Mouse (Mus musculus) heart, embryonic 16.5 days (tissue): ENCODE measurements at regions not wholly inside any gene's neighbourhood (a gene's known extent, or its start where the extent isn't known, plus 50 kb on each side); places are given as distances from the start of the nearest gene placed in this dataset.

ENCODE experiments used
- ATAC-seq: fragments of 200-750 bp; cut with Nextera tagmentation; replicated peaks from 2 replicates; pipeline ENCODE4 v1.8.0; 2017; ENCODE audit warnings: moderate number of reproducible peaks; ENCODE audit not compliant: insufficient read depth, low FRiP score; ENCODE audit errors: extremely low read depth
- H3K27ac ChIP-seq: fragments of 300-500 bp; sonication (generic); 2 replicates; pipeline ENCODE4 v1.5.1; 2014; ENCODE audit warnings: mild to moderate bottlenecking, low read length, control low read depth, moderate library complexity
- H3K27me3 ChIP-seq: fragments of 300-500 bp; sonication (generic); 2 replicates; pipeline ENCODE4 v1.6.1; 2014; ENCODE audit warnings: low read length, mixed read lengths; ENCODE audit not compliant: control insufficient read depth, insufficient read depth
- H3K36me3 ChIP-seq: fragments of 300-500 bp; sonication (generic); 2 replicates; pipeline ENCODE4 v1.6.1; 2014; ENCODE audit not compliant: control insufficient read depth, insufficient read depth
- H3K4me1 ChIP-seq: fragments of 300-500 bp; sonication (generic); 2 replicates; pipeline ENCODE4 v1.6.1; 2014; ENCODE audit warnings: low read length, mixed read lengths; ENCODE audit not compliant: control insufficient read depth, insufficient read depth
- H3K4me2 ChIP-seq: fragments of 300-500 bp; sonication (generic); 2 replicates; pipeline ENCODE4 v1.6.1; 2014; ENCODE audit warnings: low read depth, mild to moderate bottlenecking, control low read depth, low read length
- H3K4me3 ChIP-seq: fragments of 300-500 bp; sonication (generic); 2 replicates; pipeline ENCODE4 v1.5.1; 2014; ENCODE audit warnings: mild to moderate bottlenecking, control low read depth, low read length
- H3K9ac ChIP-seq: fragments of 300-500 bp; sonication (generic); 2 replicates; pipeline ENCODE4 v1.6.1; 2014; ENCODE audit warnings: low read length, control low read depth
- H3K9me3 ChIP-seq: fragments of 300-500 bp; sonication (generic); replicated peaks from 2 replicates; pipeline ENCODE4 v1.6.1; 2016; ENCODE audit warnings: low read length; ENCODE audit not compliant: control insufficient read depth
- WGBS: fragments of 180-500 bp; shearing (Covaris S2); extraction: QIAGEN DNeasy Blood & Tissue Kit; methylation state at CpG from one replicate; pipeline ENCODE4 v1.1.7; 2014; 5-methylcytosine and 5-hydroxymethylcytosine counted together

DNA sequence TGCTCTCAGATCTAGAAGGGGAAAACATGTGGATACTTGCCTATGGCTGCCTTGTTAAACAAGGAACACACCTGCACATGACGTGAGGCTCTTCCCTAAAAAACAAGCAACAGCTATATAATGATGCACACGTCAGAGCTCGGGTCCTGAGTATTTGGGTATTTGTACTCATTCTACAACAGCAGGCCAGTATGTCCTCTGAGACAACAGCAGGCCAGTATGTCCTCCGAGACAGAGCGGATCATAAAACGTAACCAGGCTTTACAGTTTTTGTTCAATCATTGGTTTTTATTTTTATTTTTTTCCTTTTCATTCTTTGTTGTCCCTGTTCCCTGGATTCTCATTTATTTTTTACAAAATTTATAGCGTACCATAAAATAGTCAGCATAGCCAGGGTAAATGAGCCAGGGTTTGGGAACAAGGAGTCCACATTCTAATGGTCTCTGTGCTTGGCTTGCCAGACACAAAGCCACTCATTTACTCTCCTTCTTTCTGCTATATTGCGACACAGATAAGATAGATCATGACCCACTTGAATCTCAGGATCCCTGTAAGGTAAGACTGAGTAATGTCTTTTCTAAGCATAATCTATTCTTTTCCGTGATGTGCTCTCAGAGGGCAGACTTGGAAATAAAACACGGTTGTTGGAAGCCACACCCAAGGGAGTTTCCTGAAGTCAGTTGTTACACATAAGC lies 111.8 kb downstream of the Avpr1a start:
- 76% methylated on average over 10 of the region's 10 CpGs for WGBS
- Histone ChIP-seq H3K36me3 (no peaks in the 10 kb centered on the region), H3K9me3 (no peaks in the 10 kb centered on the region), H3K9ac (no peak overlapping the region), H3K4me1 (no peaks in the 10 kb centered on the region), H3K4me3 (no peak overlapping the region), H3K27me3 (no peaks in the 10 kb centered on the region), H3K27ac (no peak overlapping the region), H3K4me2 (no peak overlapping the region)
- no peak for ATAC-seq

DNA sequence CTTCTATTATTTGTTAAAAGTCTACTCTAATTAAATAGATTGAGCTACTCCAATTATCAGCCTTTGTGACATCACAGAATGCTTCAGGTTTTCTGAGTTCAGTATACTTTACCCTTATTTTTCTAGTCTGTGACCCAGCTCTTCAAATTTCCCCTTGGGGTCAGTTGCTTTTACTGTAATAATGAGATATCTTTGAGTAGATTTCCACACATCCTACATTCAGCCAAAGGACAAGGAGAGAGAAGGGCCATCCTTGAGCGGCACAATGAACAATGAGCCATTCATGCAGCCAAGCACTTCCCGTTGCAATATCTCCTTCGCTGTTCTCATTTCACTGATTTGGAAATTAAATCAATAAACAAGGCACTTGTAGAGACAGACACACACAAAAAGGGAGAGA lies 113.6 kb downstream of the Avpr1a start:
- Histone ChIP-seq H3K27me3 (no peaks in the 10 kb centered on the region), H3K36me3 (no peaks in the 10 kb centered on the region), H3K4me3 (no peak overlapping the region), H3K9me3 (no peaks in the 10 kb centered on the region), H3K4me1 (no peaks in the 10 kb centered on the region), H3K27ac (no peak overlapping the region), H3K9ac (no peak overlapping the region), H3K4me2 (no peak overlapping the region)
- ATAC-seq = no peak
- 56% methylated on average over 3 of the region's 3 CpGs for WGBS

- H3K9ac ChIP-seq = no peak overlapping the region
- H3K9me3 ChIP-seq = no peaks in the 10 kb centered on the region
- ATAC-seq = no peak
- WGBS = 66% methylated on average over 6 of the region's 6 CpGs
- no peaks in the 10 kb centered on the region for H3K4me1 ChIP-seq
- no peaks in the 10 kb centered on the region for H3K27me3 ChIP-seq
- H3K27ac ChIP-seq = no peak overlapping the region
- H3K4me2 ChIP-seq = no peak overlapping the region
- H3K4me3 ChIP-seq = no peak overlapping the region
- H3K36me3 ChIP-seq = no peaks in the 10 kb centered on the region
These were observed 114.2 kb downstream of the Avpr1a start for GRCm38 (mm10) chr10:122562542-122562941.

DNA sequence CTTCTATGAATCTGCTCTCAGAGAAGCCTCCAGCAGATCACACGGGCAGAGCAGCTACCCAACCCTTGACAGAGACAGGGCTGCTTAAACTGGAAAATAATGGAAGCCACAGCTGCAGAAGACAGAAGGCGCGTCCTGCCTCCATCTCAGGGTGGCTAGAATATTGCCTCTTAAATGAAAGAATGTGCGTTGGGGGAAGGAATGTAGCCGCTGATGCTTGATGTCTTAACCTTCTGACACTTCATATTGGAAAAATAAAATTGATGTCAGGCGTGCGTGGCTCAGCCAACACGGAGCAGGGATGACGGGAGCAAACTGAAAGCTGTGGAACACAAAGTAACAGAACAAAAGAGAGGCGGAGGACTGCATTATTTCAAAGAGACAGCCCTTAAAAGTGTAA lies 114.6 kb upstream of the Ppm1h start:
- Histone ChIP-seq H3K27ac (no peak overlapping the region), H3K4me1 (no peaks in the 10 kb centered on the region), H3K4me3 (no peak overlapping the region), H3K4me2 (peak overlapping the region; percentile 31; the same call in 1 of the 2 replicates), H3K36me3 (no peaks in the 10 kb centered on the region), H3K27me3 (no peaks in the 10 kb centered on the region), H3K9me3 (no peaks in the 10 kb centered on the region), H3K9ac (no peak overlapping the region)
- WGBS = 51% methylated on average over 10 of the region's 10 CpGs
- ATAC-seq = no peak

- WGBS = 83% methylated on average over 10 of the region's 10 CpGs
These were observed 114.1 kb upstream of the Ppm1h start for GRCm38 (mm10) chr10:122564473-122564872.

GRCm38 (mm10) chr10:122566601-122567000 lies 112.0 kb upstream of the Ppm1h start:
- Histone ChIP-seq H3K4me1 (no peaks in the 10 kb centered on the region), H3K27ac (no peak overlapping the region), H3K36me3 (no peaks in the 10 kb centered on the region), H3K4me3 (no peak overlapping the region), H3K9me3 (no peaks in the 10 kb centered on the region), H3K4me2 (no peak overlapping the region), H3K27me3 (no peaks in the 10 kb centered on the region), H3K9ac (no peak overlapping the region)
- 55% methylated on average over 4 of the region's 4 CpGs for WGBS
- ATAC-seq = no peak

More at GRCm38 (mm10) chr10:122564473-122564872, 114.1 kb upstream of the Ppm1h start:
- Histone ChIP-seq H3K4me1 (no peaks in the 10 kb centered on the region), H3K27me3 (no peaks in the 10 kb centered on the region), H3K27ac (no peak overlapping the region), H3K36me3 (no peaks in the 10 kb centered on the region), H3K9ac (no peak overlapping the region), H3K4me2 (no peak overlapping the region), H3K4me3 (no peak overlapping the region), H3K9me3 (no peaks in the 10 kb centered on the region)
- no peak for ATAC-seq

GRCm38 (mm10) chr10:122569546-122570202 lies 108.9 kb upstream of the Ppm1h start:
- no peak overlapping the region for H3K4me3 ChIP-seq
- no peak overlapping the region for H3K9ac ChIP-seq
- no peak overlapping the region for H3K4me2 ChIP-seq
- no peak overlapping the region for H3K27ac ChIP-seq
- WGBS = 74% methylated on average over 13 of the region's 13 CpGs
- ATAC-seq = no peak
- H3K9me3 ChIP-seq = no peaks in the 10 kb centered on the region
- no peaks in the 10 kb centered on the region for H3K36me3 ChIP-seq
- H3K4me1 ChIP-seq = no peaks in the 10 kb centered on the region
- H3K27me3 ChIP-seq = no peaks in the 10 kb centered on the region

DNA sequence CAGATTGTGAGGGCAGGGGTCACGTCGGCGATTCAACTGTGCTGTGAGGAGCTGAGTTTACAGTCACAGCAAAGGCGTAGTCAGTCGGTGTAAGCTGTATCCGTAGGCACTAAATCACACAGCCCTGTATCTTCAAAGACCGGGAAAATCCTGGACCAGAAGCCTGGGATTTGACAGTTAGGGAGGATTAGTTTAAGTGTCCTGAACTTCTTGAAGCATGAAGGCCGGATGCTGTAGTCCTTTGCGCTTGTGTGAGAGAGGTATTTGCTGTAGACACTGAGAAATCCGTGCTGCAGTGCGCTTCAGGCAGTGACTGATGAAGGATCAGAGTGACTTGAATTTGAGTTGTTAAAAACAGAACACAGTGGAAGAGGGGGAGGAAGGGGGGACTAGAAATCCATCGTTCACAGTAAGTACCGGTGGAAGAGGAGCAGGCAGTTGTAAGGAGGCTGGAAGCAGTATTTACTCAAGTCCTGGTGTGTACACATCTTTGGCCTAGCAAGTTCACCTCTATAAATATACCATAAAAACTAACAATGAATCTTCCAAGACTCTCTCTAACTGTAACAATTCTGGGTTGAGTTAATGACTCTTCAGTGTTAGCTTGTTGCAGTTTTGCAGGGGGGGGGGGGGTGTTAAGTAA lies 107.5 kb upstream of the Ppm1h start:
- H3K9me3 ChIP-seq = no peaks in the 10 kb centered on the region
- H3K27ac ChIP-seq = no peak overlapping the region
- H3K4me3 ChIP-seq = no peak overlapping the region
- H3K4me2 ChIP-seq = no peak overlapping the region
- no peaks in the 10 kb centered on the region for H3K4me1 ChIP-seq
- no peak for ATAC-seq
- H3K27me3 ChIP-seq = no peaks in the 10 kb centered on the region
- H3K9ac ChIP-seq = no peak overlapping the region
- H3K36me3 ChIP-seq = no peaks in the 10 kb centered on the region
- 43% methylated on average over 13 of the region's 13 CpGs for WGBS
